Mouse (Mus musculus) ES-E14 (cell line): ENCODE results near the gene Rbfox1.

Source experiments
- MAFK ChIP-seq: IDR thresholded peaks from 2 replicates; pipeline ENCODE4 v1.6.1; 2014; ENCODE audit warnings: mild to moderate bottlenecking, low read depth, low read length, inconsistent platforms; ENCODE audit not compliant: insufficient read depth
- ZC3H11A ChIP-seq: IDR thresholded peaks from 2 replicates; pipeline ENCODE4 v1.6.1; 2012; ENCODE audit warnings: low read depth, mild to moderate bottlenecking, inconsistent platforms, low read length, borderline replicate concordance

GRCm38 (mm10) chr16:6844659-6845058 is 959.5 kb downstream of the Rbfox1 start:
- TF ChIP-seq MAFK, result no peak
- TF ChIP-seq ZC3H11A, result no peak
